Mouse (Mus musculus): ENCODE results near the gene Rbmx2.

The Rbmx2 gene

GRCm38 (mm10) chrX:48694864-48695371, at the start of gene Rbmx2:
TSS of gene Rbmx2 (plus strand) at chrX:48695004.
- peak; percentile 83 for DNase-seq (ENCODE audit: low read depth, low spot score)

GRCm38 (mm10) chrX:48666807-48667206, 28.0 kb upstream of the Rbmx2 start:
- no peak for DNase-seq (ENCODE audit: low read depth, low spot score)

GRCm38 (mm10) chrX:48669588-48669987, 25.2 kb upstream of the Rbmx2 start:
- DNase-seq (ENCODE audit: low read depth, low spot score): no peak

- DNase-seq (ENCODE audit: low read depth, low spot score): no peak
Observed at GRCm38 (mm10) chrX:48671714-48672113, 23.1 kb upstream of the Rbmx2 start.

GRCm38 (mm10) chrX:48674171-48674570, 20.6 kb upstream of the Rbmx2 start, which contains the start of gene Gpr119:
TSS of gene Gpr119 (minus strand) at chrX:48674478.
- no peak for DNase-seq (ENCODE audit: low read depth, low spot score)

- no peak for DNase-seq (ENCODE audit: low read depth, low spot score)
Observed at GRCm38 (mm10) chrX:48683451-48683850, 11.4 kb upstream of the Rbmx2 start.

GRCm38 (mm10) chrX:48683857-48684256, 10.9 kb upstream of the Rbmx2 start:
- DNase-seq (ENCODE audit: low read depth, low spot score): no peak

GRCm38 (mm10) chrX:48694460-48694859, 344 bp upstream of the Rbmx2 start:
- DNase-seq (ENCODE audit: low read depth, low spot score): no peak

GRCm38 (mm10) chrX:48709701-48710100, 14.9 kb downstream of the Rbmx2 start:
- DNase-seq (ENCODE audit: low read depth, low spot score): no peak

GRCm38 (mm10) chrX:48712846-48713245, 18.0 kb downstream of the Rbmx2 start:
- DNase-seq (ENCODE audit: low read depth, low spot score): no peak

GRCm38 (mm10) chrX:48754710-48755283, 60.0 kb downstream of the Rbmx2 start:
- no peak for DNase-seq (ENCODE audit: low read depth, low spot score)

Data from c-Kit-negative CD71-positive TER-119-positive erythroid progenitor cells, embryonic 14.5 days (primary cell).